Mouse (Mus musculus) brain, embryonic 14.5 days (tissue): ENCODE data around the gene Arhgap10.

Experiments used
- CTCF ChIP-seq: fragments of 200-500 bp; IDR thresholded peaks from 2 replicates; pipeline ENCODE4 v1.5.1; 2012; ENCODE audit warnings: inconsistent platforms, mild to moderate bottlenecking, moderate library complexity, borderline replicate concordance; ENCODE audit not compliant: insufficient read depth, insufficient read length; ENCODE audit errors: extremely low read depth
- POLR2A ChIP-seq: fragments of 200-500 bp; IDR thresholded peaks from 2 replicates; pipeline ENCODE4 v1.6.1; 2012; ENCODE audit warnings: mild to moderate bottlenecking, inconsistent platforms, borderline replicate concordance; ENCODE audit not compliant: poor library complexity, insufficient read depth, insufficient read length, severe bottlenecking; ENCODE audit errors: extremely low read depth

DNA sequence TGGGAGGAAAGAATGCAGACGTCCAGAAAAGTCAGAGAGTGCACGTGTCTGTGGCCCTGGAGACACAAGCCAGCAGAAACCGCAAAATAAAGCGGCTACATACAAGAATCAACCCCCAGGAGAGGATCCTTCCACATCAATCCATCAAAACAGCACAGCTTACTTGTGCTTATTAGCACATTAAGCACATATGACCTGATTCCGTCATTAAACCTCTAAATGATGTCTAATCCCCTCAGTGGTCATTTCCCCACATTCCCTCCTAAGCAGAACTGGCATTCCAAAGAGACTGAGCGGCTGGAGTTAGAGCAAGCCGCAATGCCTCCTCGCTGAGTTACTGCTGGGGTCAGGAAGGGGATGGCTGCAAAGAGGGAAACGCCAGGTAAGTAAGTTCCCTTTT, 187.4 kb downstream of the Arhgap10 start:
- TF ChIP-seq CTCF (no peak), POLR2A (no peak)
